Mouse (Mus musculus) gastrocnemius, adult 2 months (tissue): ENCODE data around the gene Olfr1256. TPM values are rescaled to one million over a fixed set of nuclear protein-coding genes. Genes with fewer than 3 reads are reported as not detected.

Experiments
- DNase-seq: peaks from one replicate; pipeline ENCODE4 v3.0.0; 2022
- H3K27ac ChIP-seq: fragments of 200-600 bp; 2 replicates; pipeline ENCODE4 v1.8.1; 2022; ENCODE audit warnings: mild to moderate bottlenecking
- H3K4me3 ChIP-seq: fragments of 200-600 bp; 2 replicates; pipeline ENCODE4 v1.8.1; 2022; ENCODE audit warnings: mild to moderate bottlenecking, moderate library complexity
- CTCF ChIP-seq: fragments of 200-600 bp; IDR thresholded peaks from 2 replicates; pipeline ENCODE4 v1.8.1; 2022; ENCODE audit warnings: antibody characterized with exemption, mild to moderate bottlenecking, moderate library complexity
- intact Hi-C: fragments of 180-260 bp; cut with DNase I; formaldehyde crosslinking; loops from one replicate; pipeline ENCODE4 v1.15.1; 2025
- long read RNA-seq, 2 experiments: library from polyadenylated mRNA; stranded (forward); transcript quantifications; one replicate each; pipeline ENCODE4 v2.0.0; 2021
- total RNA-seq, 2 experiments: library from RNA; stranded (reverse); gene quantifications; 2 replicates each; pipeline ENCODE4 v1.2.3; 2021

The Olfr1256 gene
- total RNA-seq: not detected
- long read RNA-seq, experiment 1: 0 reads
- long read RNA-seq, experiment 2: 0 reads

- intact Hi-C loops: no loop called here
These were observed at the start of gene Olfr1256 for GRCm38 (mm10) chr2:89841455-89841854. TSS of gene Olfr1256 (minus strand) at chr2:89841555.

GRCm38 (mm10) chr2:89878137-89878536 lies 36.8 kb upstream of the Olfr1256 start, which contains the start of gene Olfr1257:
TSS of gene Olfr1257 (plus strand) at chr2:89878437.
- no peak within 1 kb of the TSS for H3K27ac ChIP-seq
- no peak for TF ChIP-seq CTCF
- DNase-seq: no peak
- no peak within 1 kb of the TSS for H3K4me3 ChIP-seq
- intact Hi-C loops: no loop called here

More at GRCm38 (mm10) chr2:89841455-89841854, at the start of gene Olfr1256:
- Histone ChIP-seq H3K27ac (no peak within 1 kb of the TSS), H3K4me3 (no peak within 1 kb of the TSS)
- DNase-seq: no peak
- TF ChIP-seq CTCF: no peak

- intact Hi-C loops: no loop called here
- Histone ChIP-seq H3K4me3 (no peak overlapping the region), H3K27ac (no peak overlapping the region)
- no peak for DNase-seq
- no peak for TF ChIP-seq CTCF
These were observed 7.9 kb upstream of the Olfr1256 start for GRCm38 (mm10) chr2:89849230-89849629.

GRCm38 (mm10) chr2:89848105-89848504 lies 6.8 kb upstream of the Olfr1256 start, which contains the start of gene Olfr48:
TSS of gene Olfr48 (minus strand) at chr2:89848205.
- no peak within 1 kb of the TSS for H3K27ac ChIP-seq
- no peak within 1 kb of the TSS for H3K4me3 ChIP-seq
- intact Hi-C loops: no loop called here
- DNase-seq: no peak
- TF ChIP-seq CTCF: no peak

- DNase-seq: no peak
- intact Hi-C loops: no loop called here
- H3K27ac ChIP-seq: no peak overlapping the region
- no peak for TF ChIP-seq CTCF
- H3K4me3 ChIP-seq: no peak overlapping the region
These were observed 21.1 kb downstream of the Olfr1256 start for GRCm38 (mm10) chr2:89820216-89820615.

GRCm38 (mm10) chr2:89811751-89812150 lies 29.6 kb downstream of the Olfr1256 start, which contains the start of gene Olfr1255:
TSS of gene Olfr1255 (plus strand) at chr2:89812051.
- no peak for TF ChIP-seq CTCF
- intact Hi-C loops: no loop called here

GRCm38 (mm10) chr2:89810751-89811150 lies 30.6 kb downstream of the Olfr1256 start:
- no peak for DNase-seq
- TF ChIP-seq CTCF: no peak
- H3K4me3 ChIP-seq: no peak overlapping the region
- intact Hi-C loops: no loop called here
- no peak overlapping the region for H3K27ac ChIP-seq

More at GRCm38 (mm10) chr2:89811751-89812150, 29.6 kb downstream of the Olfr1256 start, which contains the start of gene Olfr1255:
- Histone ChIP-seq H3K27ac (no peak within 1 kb of the TSS), H3K4me3 (no peak within 1 kb of the TSS)
- no peak for DNase-seq

GRCm38 (mm10) chr2:89799583-89799982 lies 41.8 kb downstream of the Olfr1256 start:
- no peak for TF ChIP-seq CTCF
- intact Hi-C loops: no loop called here
- H3K4me3 ChIP-seq: no peak overlapping the region
- no peak overlapping the region for H3K27ac ChIP-seq
- no peak for DNase-seq

GRCm38 (mm10) chr2:89793519-89793918 lies 47.8 kb downstream of the Olfr1256 start, which contains the start of gene Olfr1254:
TSS of gene Olfr1254 (minus strand) at chr2:89793619.
- intact Hi-C loops: no loop called here
- no peak for DNase-seq
- no peak within 1 kb of the TSS for H3K27ac ChIP-seq
- H3K4me3 ChIP-seq: no peak within 1 kb of the TSS
- TF ChIP-seq CTCF: no peak

Other genes starting within 250 kb of the Olfr1256 start
- gene Olfr1246, start 248.4 kb downstream of the Olfr1256 start, total RNA-seq: not detected
- under 1 TPM; 0.03 to 0.06 TPM for gene Olfr1247, start 227.4 kb downstream of the Olfr1256 start, total RNA-seq
- gene Olfr1248, start 223.3 kb downstream of the Olfr1256 start, total RNA-seq: not detected
- not detected for gene Olfr1249, start 206.6 kb downstream of the Olfr1256 start, total RNA-seq
- not detected for gene Olfr1250, start 180.1 kb downstream of the Olfr1256 start, total RNA-seq
- gene Olfr1251, start 169.6 kb downstream of the Olfr1256 start, total RNA-seq: not detected
- not detected for gene Olfr1252, start 116.5 kb downstream of the Olfr1256 start, total RNA-seq
- gene Olfr1253, start 84.5 kb downstream of the Olfr1256 start, total RNA-seq: not detected
- not detected for gene Olfr1254, start 47.9 kb downstream of the Olfr1256 start, total RNA-seq
- gene Olfr1255, start 29.5 kb downstream of the Olfr1256 start, total RNA-seq: not detected
- gene Olfr48, start 6.7 kb upstream of the Olfr1256 start, total RNA-seq: not detected
- not detected for gene Olfr1257, start 36.9 kb upstream of the Olfr1256 start, total RNA-seq
- not detected for gene Olfr1258, start 85.8 kb upstream of the Olfr1256 start, total RNA-seq
- not detected for gene Olfr1259, start 107.1 kb upstream of the Olfr1256 start, total RNA-seq
- not detected for gene Olfr1260, start 132.8 kb upstream of the Olfr1256 start, total RNA-seq
- not detected for gene Olfr1261, start 149.7 kb upstream of the Olfr1256 start, total RNA-seq
- gene Olfr1262, start 158.6 kb upstream of the Olfr1256 start, total RNA-seq: not detected
- not detected for gene Olfr1263, start 170.6 kb upstream of the Olfr1256 start, total RNA-seq
- gene Olfr1264, start 184.0 kb upstream of the Olfr1256 start, total RNA-seq: not detected
- not detected for gene Olfr1265, start 193.8 kb upstream of the Olfr1256 start, total RNA-seq
- not detected for gene Olfr140, start 222.0 kb upstream of the Olfr1256 start, total RNA-seq